Mouse (Mus musculus): ENCODE measurements around the gene Fth1. TPM values are rescaled to one million over a fixed set of nuclear protein-coding genes. Genes with fewer than 3 reads are reported as not detected.
A peak's percentile ranks its signal among the peaks of the same experiment; 100 is the strongest.

Fth1 gene
- polyA plus RNA-seq, 1 experiment from 2014 or later = 1,706 TPM

GRCm38 (mm10) chr19:10011408-10011807 is 31.0 kb downstream of the Fth1 start:
- H3K4me3 ChIP-seq = no peak overlapping the region
- H3K9me3 ChIP-seq = no peaks in the 10 kb centered on the region
- no peaks in the 10 kb centered on the region for H3K36me3 ChIP-seq
- peaks cover 42% of the 10 kb centered on the region for H3K4me1 ChIP-seq
- H3K27ac ChIP-seq = no peak overlapping the region
- 77% methylated on average over 1 of the region's 1 CpGs for WGBS
- no peaks in the 10 kb centered on the region for H3K27me3 ChIP-seq (ENCODE audit: insufficient read depth, poor library complexity, severe bottlenecking)
- no peak for DNase-seq (ENCODE audit: low spot score)

GRCm38 (mm10) chr19:10012827-10013278 is 32.5 kb downstream of the Fth1 start:
- WGBS = 15% methylated on average over 6 of the region's 6 CpGs
- Histone ChIP-seq H3K9me3 (no peaks in the 10 kb centered on the region), H3K4me1 (peaks cover 51% of the 10 kb centered on the region), H3K27me3 (ENCODE audit: insufficient read depth, poor library complexity, severe bottlenecking) (no peaks in the 10 kb centered on the region), H3K27ac (peak overlapping the region; percentile 90), H3K36me3 (no peaks in the 10 kb centered on the region), H3K4me3 (peak overlapping the region; percentile 23; the same call in 1 of the 2 replicates)
- DNase-seq (ENCODE audit: low spot score) = peak; percentile 88

DNA sequence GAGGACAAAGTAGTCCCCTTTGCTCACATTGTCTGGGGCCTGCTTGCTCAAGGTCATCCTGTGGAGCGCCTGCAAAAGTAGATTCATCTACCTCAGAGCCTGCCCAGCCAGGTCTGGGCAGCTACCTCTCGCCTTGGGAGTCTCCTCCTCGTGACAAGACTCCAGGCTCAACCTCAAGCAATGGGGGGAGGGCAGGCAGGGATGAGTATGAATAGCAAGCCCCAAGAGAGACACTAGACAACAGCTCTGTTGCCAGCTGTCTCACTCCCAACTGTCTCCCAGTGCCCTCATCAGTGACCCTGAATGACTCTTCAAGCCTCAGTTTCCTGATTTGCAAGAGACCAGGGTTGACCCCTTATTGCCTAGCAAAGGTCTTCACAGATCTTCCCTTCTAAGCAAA is 33.0 kb downstream of the Fth1 start:
- Histone ChIP-seq H3K27me3 (ENCODE audit: insufficient read depth, poor library complexity, severe bottlenecking) (no peaks in the 10 kb centered on the region), H3K36me3 (no peaks in the 10 kb centered on the region), H3K27ac (peak overlapping the region; percentile 90), H3K4me3 (no peak overlapping the region), H3K9me3 (no peaks in the 10 kb centered on the region), H3K4me1 (peaks cover 56% of the 10 kb centered on the region)
- DNase-seq (ENCODE audit: low spot score) = no peak
- 16% methylated on average over 3 of the region's 3 CpGs for WGBS

GRCm38 (mm10) chr19:10013913-10014312 is 33.5 kb downstream of the Fth1 start:
- Histone ChIP-seq H3K4me1 (peaks cover 62% of the 10 kb centered on the region), H3K27me3 (ENCODE audit: insufficient read depth, poor library complexity, severe bottlenecking) (no peaks in the 10 kb centered on the region), H3K27ac (peak overlapping the region; percentile 90), H3K4me3 (no peak overlapping the region; the same call in 1 of the 2 replicates), H3K36me3 (no peaks in the 10 kb centered on the region), H3K9me3 (no peaks in the 10 kb centered on the region)
- 16% methylated on average over 5 of the region's 5 CpGs for WGBS
- peak; percentile 95 for DNase-seq (ENCODE audit: low spot score)

DNA sequence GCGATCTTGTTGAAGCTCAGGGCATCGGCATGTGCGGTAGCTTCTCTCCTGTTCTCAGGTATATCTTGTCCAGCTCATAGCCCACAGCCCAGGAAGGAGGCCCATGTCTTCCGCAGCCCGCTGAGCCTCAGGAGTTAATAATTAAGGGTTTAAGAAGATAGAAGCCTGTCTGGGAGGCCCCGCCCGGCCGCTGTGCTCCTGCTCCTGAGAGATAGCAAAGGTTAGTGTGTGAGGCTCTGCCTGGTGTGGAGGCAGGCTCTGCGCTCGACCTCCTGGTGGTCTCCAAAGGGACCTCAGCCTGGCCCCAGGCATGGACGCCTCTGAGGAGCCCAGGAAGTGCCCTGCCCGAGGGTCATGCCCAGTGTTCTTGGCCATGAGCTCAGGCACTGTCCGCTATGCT is 34.4 kb downstream of the Fth1 start:
- peak overlapping the region; percentile 67 for H3K4me3 ChIP-seq
- peak; percentile 94 for DNase-seq (ENCODE audit: low spot score)
- H3K36me3 ChIP-seq = no peaks in the 10 kb centered on the region
- peaks cover 3% of the 10 kb centered on the region; the same call in 1 of the 2 replicates for H3K27me3 ChIP-seq (ENCODE audit: insufficient read depth, poor library complexity, severe bottlenecking)
- no peaks in the 10 kb centered on the region for H3K9me3 ChIP-seq
- peak overlapping the region; percentile 90 for H3K27ac ChIP-seq
- WGBS = 52% methylated on average over 13 of the region's 13 CpGs
- H3K4me1 ChIP-seq = peaks cover 68% of the 10 kb centered on the region

DNA sequence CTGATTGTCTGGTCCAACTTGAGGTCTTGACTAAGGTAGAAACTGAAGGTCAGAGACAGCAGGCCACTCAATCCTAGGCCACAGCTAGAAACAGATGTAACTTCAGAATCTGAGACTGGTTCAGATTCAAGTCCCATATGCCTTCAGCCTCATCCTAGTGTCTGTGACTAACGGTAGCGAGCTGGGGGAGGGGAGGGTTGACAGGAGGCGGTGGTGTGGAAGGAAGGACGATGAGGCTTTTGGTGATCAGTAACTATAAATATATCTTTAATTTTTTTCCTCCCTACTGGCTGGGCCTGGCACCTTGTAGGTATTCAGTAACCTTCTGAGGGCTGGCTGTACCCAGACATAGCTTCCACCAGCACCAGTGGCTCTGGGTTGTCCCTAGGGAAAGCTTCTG is 35.0 kb downstream of the Fth1 start:
- Histone ChIP-seq H3K36me3 (no peaks in the 10 kb centered on the region), H3K27ac (peak overlapping the region; percentile 90), H3K9me3 (no peaks in the 10 kb centered on the region), H3K27me3 (ENCODE audit: insufficient read depth, poor library complexity, severe bottlenecking) (peaks cover 4% of the 10 kb centered on the region; the same call in 1 of the 2 replicates), H3K4me3 (peak overlapping the region; percentile 67), H3K4me1 (peaks cover 68% of the 10 kb centered on the region)
- WGBS = 49% methylated on average over 4 of the region's 4 CpGs
- no peak for DNase-seq (ENCODE audit: low spot score)

GRCm38 (mm10) chr19:10016151-10016550 is 35.8 kb downstream of the Fth1 start:
- Histone ChIP-seq H3K27ac (peak overlapping the region; percentile 90), H3K9me3 (no peaks in the 10 kb centered on the region), H3K4me1 (peaks cover 68% of the 10 kb centered on the region), H3K36me3 (no peaks in the 10 kb centered on the region), H3K4me3 (peak overlapping the region; percentile 67), H3K27me3 (ENCODE audit: insufficient read depth, poor library complexity, severe bottlenecking) (peaks cover 4% of the 10 kb centered on the region; the same call in 1 of the 2 replicates)
- 61% methylated on average over 4 of the region's 4 CpGs for WGBS
- no peak for DNase-seq (ENCODE audit: low spot score)

DNA sequence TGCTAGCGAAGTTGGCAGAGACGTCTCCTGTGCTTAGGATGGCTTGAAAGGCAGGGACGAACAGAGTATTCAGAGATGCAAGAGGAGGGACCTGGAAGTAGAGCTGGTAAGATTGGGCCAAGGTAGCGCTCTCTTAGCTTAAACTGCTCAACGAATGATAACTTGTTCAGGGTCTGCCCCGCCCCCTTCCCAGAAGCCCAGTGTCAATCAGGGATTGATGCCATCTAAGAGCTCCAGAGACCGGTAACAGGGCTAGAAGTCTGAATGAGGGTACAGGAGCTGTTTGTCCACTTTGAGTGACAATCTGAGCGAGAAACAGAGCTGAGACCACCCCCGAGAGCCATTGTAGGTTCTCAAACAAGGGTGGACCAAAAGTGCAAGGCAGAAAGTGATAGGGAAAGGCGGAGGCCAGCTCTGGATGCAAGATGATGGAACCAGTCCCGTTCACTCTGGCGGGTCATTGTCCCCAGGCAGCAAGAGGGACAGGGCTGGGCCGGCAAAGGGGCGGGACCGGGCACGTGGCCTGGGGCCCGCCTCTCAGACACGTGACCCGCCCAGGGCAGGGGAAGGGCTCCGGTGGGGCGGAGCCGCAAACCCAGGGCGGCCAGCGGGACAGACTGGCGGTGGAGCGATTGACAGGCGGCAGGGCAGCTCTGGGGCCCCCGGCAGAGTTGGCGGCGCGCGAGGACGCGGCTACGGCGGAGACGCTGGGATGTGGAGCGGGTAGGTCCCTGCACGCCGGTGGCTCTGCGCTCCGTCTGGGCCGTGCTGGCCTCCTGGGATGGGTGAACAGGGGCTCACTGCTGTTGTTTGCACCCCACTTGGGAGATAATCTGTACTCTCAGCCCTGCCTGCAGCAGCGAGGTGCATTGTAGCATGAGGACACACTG is 37.5 kb downstream of the Fth1 start:
- Histone ChIP-seq H3K27me3 (ENCODE audit: insufficient read depth, poor library complexity, severe bottlenecking) (peaks cover 4% of the 10 kb centered on the region; the same call in 1 of the 2 replicates), H3K4me3 (peak overlapping the region; percentile 67), H3K9me3 (no peaks in the 10 kb centered on the region), H3K27ac (peak overlapping the region; percentile 90), H3K4me1 (peaks cover 77% of the 10 kb centered on the region), H3K36me3 (no peaks in the 10 kb centered on the region)
- 5% methylated on average over 43 of the region's 44 CpGs for WGBS
- DNase-seq (ENCODE audit: low spot score) = peak; percentile 96

- Histone ChIP-seq H3K27me3 (ENCODE audit: insufficient read depth, poor library complexity, severe bottlenecking) (peaks cover 4% of the 10 kb centered on the region; the same call in 1 of the 2 replicates), H3K36me3 (no peaks in the 10 kb centered on the region), H3K27ac (peak overlapping the region; percentile 90), H3K9me3 (no peaks in the 10 kb centered on the region), H3K4me1 (peaks cover 77% of the 10 kb centered on the region), H3K4me3 (peak overlapping the region; percentile 67)
- no peak for DNase-seq (ENCODE audit: low spot score)
- WGBS = 0% methylated on average over 3 of the region's 3 CpGs
These were observed 38.1 kb downstream of the Fth1 start for GRCm38 (mm10) chr19:10018527-10018818.

- no peaks in the 10 kb centered on the region for H3K9me3 ChIP-seq
- H3K27ac ChIP-seq = peak overlapping the region; percentile 90
- peaks cover 4% of the 10 kb centered on the region; the same call in 1 of the 2 replicates for H3K27me3 ChIP-seq (ENCODE audit: insufficient read depth, poor library complexity, severe bottlenecking)
- WGBS = 77% methylated on average over 4 of the region's 4 CpGs
- peaks cover 76% of the 10 kb centered on the region for H3K4me1 ChIP-seq
- no peak for DNase-seq (ENCODE audit: low spot score)
- no peaks in the 10 kb centered on the region for H3K36me3 ChIP-seq
- H3K4me3 ChIP-seq = peak overlapping the region; percentile 67
These were observed 38.9 kb downstream of the Fth1 start for GRCm38 (mm10) chr19:10019214-10019760.

- H3K4me1 ChIP-seq = peaks cover 76% of the 10 kb centered on the region
- 0 out of 2 replicates have a peak, but pooled peaks cover under 1% of the 10 kb centered on the region for H3K36me3 ChIP-seq
- H3K4me3 ChIP-seq = no peak overlapping the region
- H3K9me3 ChIP-seq = no peaks in the 10 kb centered on the region
- 0 out of 2 replicates have a peak overlapping the region, but pooled peaks have one; percentile 2 for H3K27ac ChIP-seq
- 87% methylated on average over 2 of the region's 2 CpGs for WGBS
- H3K27me3 ChIP-seq (ENCODE audit: insufficient read depth, poor library complexity, severe bottlenecking) = peaks cover 4% of the 10 kb centered on the region; the same call in 1 of the 2 replicates
- DNase-seq (ENCODE audit: low spot score) = no peak
These were observed 41.6 kb downstream of the Fth1 start for GRCm38 (mm10) chr19:10021981-10022380.

GRCm38 (mm10) chr19:10022414-10023303 is 42.3 kb downstream of the Fth1 start:
- H3K27me3 ChIP-seq (ENCODE audit: insufficient read depth, poor library complexity, severe bottlenecking) = peaks cover 4% of the 10 kb centered on the region; the same call in 1 of the 2 replicates
- peaks cover 7% of the 10 kb centered on the region for H3K36me3 ChIP-seq
- 71% methylated on average over 5 of the region's 5 CpGs for WGBS
- no peak for DNase-seq (ENCODE audit: low spot score)
- no peaks in the 10 kb centered on the region for H3K9me3 ChIP-seq
- no peak overlapping the region for H3K4me3 ChIP-seq
- H3K4me1 ChIP-seq = peaks cover 70% of the 10 kb centered on the region
- peak overlapping the region; percentile 72; the same call in 1 of the 2 replicates for H3K27ac ChIP-seq
